Mouse (Mus musculus): Measurements from ENCODE around the gene Hnrnpab.

Hnrnpab gene

DNA sequence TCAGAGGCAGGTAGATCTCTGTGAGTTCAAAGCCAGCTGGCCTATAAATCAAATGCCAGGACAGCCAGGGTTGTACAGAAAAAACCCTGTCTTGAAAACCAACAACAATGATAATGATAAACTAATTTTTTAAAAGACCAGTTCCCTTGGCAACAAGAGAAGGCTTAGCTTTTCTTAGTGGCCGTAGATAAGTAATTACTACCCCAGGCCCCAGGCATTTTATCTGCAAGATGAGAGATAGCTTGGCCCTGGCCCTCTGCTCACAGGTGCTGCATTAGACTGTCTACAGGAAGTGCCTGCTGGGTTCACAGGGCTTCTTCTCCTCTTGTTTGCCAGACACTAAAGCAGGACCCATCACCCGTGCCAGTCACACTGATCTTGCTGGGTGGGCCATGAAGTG, 51.6 kb downstream of the Hnrnpab start:
- no peak for DNase-seq

DNA sequence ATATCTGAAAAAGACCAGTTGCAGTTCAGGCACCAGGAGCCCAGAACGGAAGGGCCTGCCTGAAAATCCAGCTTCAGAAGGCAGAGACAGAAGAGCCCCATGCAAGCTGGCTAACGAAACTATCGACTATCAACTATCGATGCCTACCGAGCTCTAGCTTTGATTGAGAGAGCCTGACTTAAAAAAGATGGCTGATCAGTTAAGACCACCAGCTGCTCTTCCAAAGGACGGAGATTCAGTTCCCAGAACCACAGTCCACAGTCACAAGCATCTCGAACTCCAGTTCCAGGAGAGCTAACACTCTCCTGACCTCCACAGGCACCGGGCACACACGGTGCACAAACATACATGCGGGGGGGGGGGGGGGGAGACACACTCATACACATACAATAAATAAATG, 52.1 kb downstream of the Hnrnpab start:
- DNase-seq = no peak

DNA sequence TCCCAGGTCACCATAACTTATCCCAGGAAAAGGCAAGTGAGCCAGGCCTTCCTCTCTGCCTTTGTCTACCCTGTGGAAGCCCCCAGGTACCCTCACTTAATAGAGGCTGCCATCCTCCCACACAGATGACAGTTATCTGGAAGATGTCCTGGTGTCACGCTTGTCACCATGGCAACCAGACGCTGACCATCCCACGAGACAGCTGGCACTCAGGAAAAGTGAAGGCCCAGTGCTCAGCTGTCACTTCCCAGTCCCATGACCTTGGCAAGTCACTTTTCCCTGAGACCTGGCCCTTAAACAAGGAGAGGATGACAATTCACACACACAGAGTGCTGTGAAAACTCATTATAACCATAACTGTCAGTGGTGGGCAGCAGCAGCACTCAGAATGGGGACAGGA, 54.6 kb downstream of the Hnrnpab start:
- DNase-seq = no peak

DNA sequence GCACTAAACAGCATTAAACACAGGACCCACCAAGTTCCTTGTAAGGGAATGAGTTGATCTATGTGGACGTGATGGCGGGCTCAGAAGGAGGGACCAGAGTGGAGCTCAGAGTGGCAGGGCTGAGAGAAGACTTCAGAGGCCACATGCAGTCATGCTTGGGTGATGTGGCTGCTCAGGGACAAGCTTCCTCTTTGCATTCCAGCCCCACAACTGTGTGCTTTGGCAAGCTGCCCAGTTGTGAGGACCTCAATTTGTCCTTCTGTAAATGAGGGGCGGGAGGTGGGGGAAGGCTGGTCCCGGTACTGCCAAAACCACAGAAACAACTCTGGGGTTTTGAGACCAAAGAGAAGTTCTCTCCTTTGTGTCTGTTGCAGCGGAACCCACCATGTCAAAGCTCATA, 55.4 kb downstream of the Hnrnpab start:
- DNase-seq = no peak

Data from cerebellum, adult 11 months (tissue).